Mouse (Mus musculus): ENCODE results near the gene Phactr1. TPM values are rescaled to one million over a fixed set of nuclear protein-coding genes. Genes with fewer than 3 reads are reported as not detected.
A peak's percentile ranks its signal among the peaks of the same experiment; 100 is the strongest.

Phactr1 gene
- polyA plus RNA-seq, 1 experiment, result 0.35 TPM

DNA sequence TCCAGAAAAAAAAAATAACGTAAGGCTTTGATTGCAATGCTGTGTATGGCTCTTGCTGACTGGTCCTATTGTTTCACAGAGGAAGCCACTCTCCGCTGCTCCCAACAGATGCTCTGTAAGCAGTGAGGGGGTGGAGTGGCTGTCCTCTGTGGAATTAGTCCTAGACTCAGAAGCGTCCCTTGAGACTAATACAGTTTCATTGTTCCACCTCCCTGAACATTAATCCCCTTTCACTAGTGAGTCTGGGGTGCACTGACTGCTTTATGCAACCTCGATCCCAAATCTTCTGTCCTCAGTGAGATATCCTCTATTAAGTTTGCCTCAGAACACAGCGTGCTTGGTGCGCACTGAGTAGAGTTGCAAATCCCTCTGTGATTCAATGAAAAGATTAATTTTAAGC is 91.9 kb downstream of the Phactr1 start:
- TF ChIP-seq POLR2A (IDR thresholded peaks at IDR 0.05; ENCODE audit: borderline replicate concordance, control insufficient read depth, low read depth, low read length), result no peak
- no peak overlapping the region for H3K4me3 ChIP-seq (replicated peaks; ENCODE audit: control insufficient read depth, low read depth, low read length)
- WGBS, result 47% methylated on average over 6 of the region's 6 CpGs
- no peak overlapping the region for H3K27ac ChIP-seq (ENCODE audit: control insufficient read depth, insufficient read depth, low read depth, low read length, poor library complexity)
- no peaks in the 10 kb centered on the region for H3K4me1 ChIP-seq (ENCODE audit: control insufficient read depth, insufficient read depth, low read length)

DNA sequence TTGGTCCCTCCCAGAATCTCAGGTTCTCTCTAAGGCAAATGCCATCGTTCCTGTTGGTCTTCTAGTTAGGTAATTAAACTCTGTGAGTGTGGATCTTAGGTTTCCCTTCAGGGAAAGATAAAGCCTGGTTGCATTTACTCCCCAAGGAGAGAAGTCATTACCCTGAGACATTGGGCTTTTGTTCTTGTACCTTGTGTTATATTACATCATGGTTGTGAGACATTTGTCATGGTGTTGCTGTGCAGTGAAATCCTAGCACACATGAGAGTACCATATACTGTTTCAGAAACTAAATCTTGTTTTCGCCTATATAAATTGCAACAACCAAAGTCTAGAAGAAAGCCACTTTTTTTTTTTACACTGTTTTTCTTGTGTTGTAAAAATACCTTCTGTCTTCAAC is 93.6 kb downstream of the Phactr1 start:
- no peak for TF ChIP-seq CTCF (IDR thresholded peaks at IDR 0.05; ENCODE audit: control insufficient read depth, insufficient read depth, low read length)
- TF ChIP-seq POLR2A (IDR thresholded peaks at IDR 0.05; ENCODE audit: borderline replicate concordance, control insufficient read depth, low read depth, low read length), result no peak
- Histone ChIP-seq H3K4me1 (ENCODE audit: control insufficient read depth, insufficient read depth, low read length) (no peaks in the 10 kb centered on the region), H3K4me3 (replicated peaks; ENCODE audit: control insufficient read depth, low read depth, low read length) (no peak overlapping the region), H3K27ac (ENCODE audit: control insufficient read depth, insufficient read depth, low read depth, low read length, poor library complexity) (no peak overlapping the region)
- 65% methylated on average over 2 of the region's 2 CpGs for WGBS

DNA sequence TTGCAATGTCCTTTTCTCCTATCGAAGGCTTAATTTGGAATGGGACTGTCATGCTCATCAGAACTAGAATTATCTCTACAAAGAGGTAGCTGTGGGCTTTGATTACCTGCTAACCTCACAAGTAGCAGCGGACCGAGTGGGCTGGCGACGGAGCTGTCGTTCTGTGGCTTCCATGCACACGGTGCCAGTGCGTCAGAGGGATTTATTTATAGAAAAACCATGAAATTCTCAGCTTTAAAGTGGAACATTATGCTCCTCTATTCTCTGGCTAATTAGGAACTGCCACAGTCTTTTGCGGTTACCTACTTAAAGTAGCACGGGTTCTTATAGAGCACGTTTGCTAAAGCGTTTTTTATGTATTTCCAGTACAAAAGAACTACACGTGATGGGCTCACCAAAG is 101.7 kb downstream of the Phactr1 start:
- TF ChIP-seq CTCF (IDR thresholded peaks at IDR 0.05; ENCODE audit: control insufficient read depth, insufficient read depth, low read length) (no peak), POLR2A (IDR thresholded peaks at IDR 0.05; ENCODE audit: borderline replicate concordance, control insufficient read depth, low read depth, low read length) (no peak)
- Histone ChIP-seq H3K27ac (ENCODE audit: control insufficient read depth, insufficient read depth, low read depth, low read length, poor library complexity) (no peak overlapping the region), H3K4me3 (replicated peaks; ENCODE audit: control insufficient read depth, low read depth, low read length) (no peak overlapping the region), H3K4me1 (ENCODE audit: control insufficient read depth, insufficient read depth, low read length) (no peaks in the 10 kb centered on the region)
- WGBS, result 84% methylated on average over 13 of the region's 13 CpGs

DNA sequence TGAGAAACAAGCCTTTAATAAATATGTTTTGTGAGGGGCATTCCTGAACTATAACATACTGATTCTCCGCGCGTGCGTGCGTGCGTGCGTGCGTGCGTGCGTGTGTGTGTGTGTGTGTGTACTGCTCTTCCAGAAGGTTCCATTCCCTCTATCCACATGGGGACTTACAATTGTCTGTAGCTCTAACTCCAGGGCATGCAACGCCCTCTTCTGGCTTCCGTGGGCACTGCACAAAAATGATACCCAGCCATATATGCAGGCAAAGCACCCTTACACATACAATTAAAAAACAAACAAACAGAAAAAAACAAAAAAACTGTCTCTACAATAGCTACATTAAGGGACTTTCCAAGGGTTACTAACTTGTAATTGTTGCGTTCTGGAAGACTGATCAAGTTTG is 108.8 kb downstream of the Phactr1 start:
- Histone ChIP-seq H3K4me3 (replicated peaks; ENCODE audit: control insufficient read depth, low read depth, low read length) (no peak overlapping the region), H3K27ac (ENCODE audit: control insufficient read depth, insufficient read depth, low read depth, low read length, poor library complexity) (no peak overlapping the region), H3K4me1 (ENCODE audit: control insufficient read depth, insufficient read depth, low read length) (peaks cover 2% of the 10 kb centered on the region)
- TF ChIP-seq POLR2A (IDR thresholded peaks at IDR 0.05; ENCODE audit: borderline replicate concordance, control insufficient read depth, low read depth, low read length) (no peak), CTCF (IDR thresholded peaks at IDR 0.05; ENCODE audit: control insufficient read depth, insufficient read depth, low read length) (no peak)
- 88% methylated on average over 13 of the region's 13 CpGs for WGBS

DNA sequence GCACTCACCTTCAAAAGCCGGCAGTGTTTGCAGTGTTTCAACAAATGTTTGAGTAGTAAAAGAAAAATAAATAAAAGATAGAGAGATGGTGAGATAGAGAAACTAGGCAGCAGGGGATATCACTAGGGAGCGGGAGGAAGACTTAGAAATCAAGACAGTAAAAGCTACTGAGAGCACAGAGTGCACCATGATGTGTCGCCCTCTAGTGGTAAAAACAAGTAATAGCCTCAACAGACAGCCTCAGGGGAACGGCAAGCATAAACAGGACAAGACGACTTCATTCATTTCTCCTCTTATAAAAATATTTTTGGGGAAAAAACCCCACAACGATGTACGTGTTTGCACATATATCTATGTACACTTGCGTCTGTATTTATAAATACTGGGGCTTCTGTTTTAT is 111.9 kb downstream of the Phactr1 start:
- H3K27ac ChIP-seq (ENCODE audit: control insufficient read depth, insufficient read depth, low read depth, low read length, poor library complexity), result no peak overlapping the region
- no peak for TF ChIP-seq POLR2A (IDR thresholded peaks at IDR 0.05; ENCODE audit: borderline replicate concordance, control insufficient read depth, low read depth, low read length)
- TF ChIP-seq CTCF (IDR thresholded peaks at IDR 0.05; ENCODE audit: control insufficient read depth, insufficient read depth, low read length), result peak; percentile 26; the same call in 1 of the 2 replicates
- H3K4me1 ChIP-seq (ENCODE audit: control insufficient read depth, insufficient read depth, low read length), result peaks cover 2% of the 10 kb centered on the region
- H3K4me3 ChIP-seq (replicated peaks; ENCODE audit: control insufficient read depth, low read depth, low read length), result no peak overlapping the region
- 22% methylated on average over 8 of the region's 8 CpGs for WGBS

DNA sequence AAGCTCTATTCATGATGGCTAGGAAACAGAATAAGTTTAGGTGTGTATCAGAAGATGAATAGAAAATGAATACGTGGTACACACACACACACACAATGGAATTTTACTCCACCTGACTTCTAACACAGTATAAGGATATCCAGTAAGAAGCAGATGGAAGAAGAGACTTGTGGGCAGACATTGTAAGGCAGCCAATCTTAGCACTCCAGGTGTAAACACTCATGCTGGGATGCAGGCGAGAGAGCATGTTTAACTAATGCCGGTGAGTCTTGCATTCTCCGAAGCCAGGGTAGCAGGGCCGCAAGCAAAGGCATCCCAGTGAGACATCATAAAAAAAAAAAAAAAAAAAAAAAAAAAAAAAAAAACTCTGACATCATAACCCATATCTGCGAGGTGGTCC is 120.1 kb downstream of the Phactr1 start:
- TF ChIP-seq CTCF (IDR thresholded peaks at IDR 0.05; ENCODE audit: control insufficient read depth, insufficient read depth, low read length) (no peak), POLR2A (IDR thresholded peaks at IDR 0.05; ENCODE audit: borderline replicate concordance, control insufficient read depth, low read depth, low read length) (no peak)
- 94% methylated on average over 6 of the region's 6 CpGs for WGBS

DNA sequence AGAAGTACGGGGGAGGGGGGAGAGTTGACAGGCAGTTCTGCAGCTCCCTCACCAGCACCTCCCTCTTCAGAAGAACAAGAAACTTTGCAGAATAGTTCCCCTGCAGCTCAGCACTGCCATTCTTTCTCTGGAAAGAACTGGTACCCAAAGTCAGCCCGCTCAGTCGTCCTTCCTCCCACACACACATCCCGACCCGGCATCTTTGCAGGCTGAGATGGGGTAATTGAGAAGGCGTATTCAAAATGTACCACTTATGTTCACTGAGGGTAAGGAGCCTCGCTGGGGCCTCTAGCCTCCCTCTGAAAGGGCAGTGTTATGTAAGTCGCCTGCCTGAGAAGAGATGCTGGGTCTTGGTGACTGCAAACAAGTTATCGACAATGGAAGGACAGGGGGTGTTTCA is 123.9 kb downstream of the Phactr1 start:
- WGBS, result 52% methylated on average over 9 of the region's 9 CpGs
- Histone ChIP-seq H3K4me1 (ENCODE audit: control insufficient read depth, insufficient read depth, low read length) (no peaks in the 10 kb centered on the region), H3K4me3 (replicated peaks; ENCODE audit: control insufficient read depth, low read depth, low read length) (no peak overlapping the region), H3K27ac (ENCODE audit: control insufficient read depth, insufficient read depth, low read depth, low read length, poor library complexity) (no peak overlapping the region)
- TF ChIP-seq CTCF (IDR thresholded peaks at IDR 0.05; ENCODE audit: control insufficient read depth, insufficient read depth, low read length), result no peak

More for the DNA sequence above, 120.1 kb downstream of the Phactr1 start:
- no peak overlapping the region for H3K4me3 ChIP-seq (replicated peaks; ENCODE audit: control insufficient read depth, low read depth, low read length)
- H3K27ac ChIP-seq (ENCODE audit: control insufficient read depth, insufficient read depth, low read depth, low read length, poor library complexity), result no peak overlapping the region
- no peaks in the 10 kb centered on the region for H3K4me1 ChIP-seq (ENCODE audit: control insufficient read depth, insufficient read depth, low read length)

DNA sequence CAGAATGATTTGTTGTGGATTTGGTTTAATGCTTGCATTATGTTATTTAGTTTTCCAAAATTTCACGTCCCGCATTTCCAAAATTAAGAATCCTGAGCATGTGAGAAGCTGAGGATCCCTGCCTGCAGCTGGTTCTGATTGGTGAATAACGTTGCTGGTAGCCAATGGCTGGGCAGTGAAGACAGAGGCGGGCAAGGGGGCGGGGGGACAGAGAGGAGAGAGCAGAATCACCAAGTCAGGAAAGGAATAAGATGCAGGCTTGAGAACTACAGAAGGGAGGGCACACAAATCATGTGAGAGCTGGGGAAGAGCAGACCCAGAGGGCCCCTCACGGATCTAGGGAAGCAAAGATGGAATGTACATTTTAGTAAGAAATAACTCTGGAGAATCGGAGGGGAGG is 132.3 kb downstream of the Phactr1 start:
- no peak for TF ChIP-seq CTCF (IDR thresholded peaks at IDR 0.05; ENCODE audit: control insufficient read depth, insufficient read depth, low read length)
- TF ChIP-seq POLR2A (IDR thresholded peaks at IDR 0.05; ENCODE audit: borderline replicate concordance, control insufficient read depth, low read depth, low read length), result no peak
- whole genome bisulfite sequencing, result 27% methylated on average over 7 of the region's 7 CpGs
- Histone ChIP-seq H3K27ac (ENCODE audit: control insufficient read depth, insufficient read depth, low read depth, low read length, poor library complexity) (no peak overlapping the region), H3K4me3 (replicated peaks; ENCODE audit: control insufficient read depth, low read depth, low read length) (no peak overlapping the region), H3K4me1 (ENCODE audit: control insufficient read depth, insufficient read depth, low read length) (no peaks in the 10 kb centered on the region)

DNA sequence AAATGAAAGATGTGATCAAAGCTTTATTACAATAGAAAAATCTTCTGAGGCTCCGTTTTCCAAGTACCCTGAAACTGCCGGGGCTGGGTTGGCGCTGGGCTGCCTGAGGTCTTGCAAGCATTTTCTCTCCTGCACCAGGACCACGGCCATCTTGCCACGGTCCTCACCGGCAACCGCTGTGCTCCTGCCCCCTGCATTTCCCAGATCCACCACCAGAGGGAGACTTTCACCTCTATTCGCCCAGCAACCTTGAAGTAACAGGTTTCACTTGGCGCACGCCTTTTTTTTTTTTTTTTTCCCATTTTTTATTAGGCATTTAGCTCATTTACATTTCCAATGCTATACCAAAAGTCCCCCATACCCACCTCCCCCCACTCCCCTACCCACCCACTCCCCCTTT is 138.0 kb downstream of the Phactr1 start:
- Histone ChIP-seq H3K4me3 (replicated peaks; ENCODE audit: control insufficient read depth, low read depth, low read length) (no peak overlapping the region), H3K4me1 (ENCODE audit: control insufficient read depth, insufficient read depth, low read length) (no peaks in the 10 kb centered on the region), H3K27ac (ENCODE audit: control insufficient read depth, insufficient read depth, low read depth, low read length, poor library complexity) (no peak overlapping the region)
- 41% methylated on average over 10 of the region's 10 CpGs for WGBS
- TF ChIP-seq CTCF (IDR thresholded peaks at IDR 0.05; ENCODE audit: control insufficient read depth, insufficient read depth, low read length), result peak; percentile 82
- TF ChIP-seq POLR2A (IDR thresholded peaks at IDR 0.05; ENCODE audit: borderline replicate concordance, control insufficient read depth, low read depth, low read length), result no peak

Measured in bone marrow, adult 2 months (tissue).